Mouse (Mus musculus) myocyte (in vitro differentiated cells): Measurements from ENCODE around the gene Taok2. TPM values are rescaled to one million over a fixed set of nuclear protein-coding genes. Genes with fewer than 3 reads are reported as not detected.

Experiments used
- H3K27me3 ChIP-seq: one replicate; pipeline ENCODE4 v1.6.1; 2011; ENCODE audit not compliant: control insufficient read depth, insufficient read depth, insufficient read length
- H3K36me3 ChIP-seq: one replicate; pipeline ENCODE4 v1.6.1; 2011; ENCODE audit not compliant: control insufficient read depth, insufficient read depth
- H3K4me2 ChIP-seq: one replicate; pipeline ENCODE4 v1.6.1; 2011; ENCODE audit warnings: low read depth, control low read depth
- H3K4me3 ChIP-seq: one replicate; pipeline ENCODE4 v1.5.1; 2011; ENCODE audit warnings: mild to moderate bottlenecking, control low read depth, moderate library complexity
- H3K79me2 ChIP-seq: one replicate; pipeline ENCODE4 v1.6.1; 2011; ENCODE audit not compliant: control insufficient read depth, insufficient read depth
- H3ac ChIP-seq: one replicate; pipeline ENCODE4 v1.6.1; 2011; ENCODE audit not compliant: control insufficient read depth, insufficient read length
- CEBPB ChIP-seq: IDR thresholded peaks from 2 replicates; pipeline ENCODE4 v1.6.1; 2011; ENCODE audit warnings: mild to moderate bottlenecking, moderate library complexity; ENCODE audit not compliant: poor library complexity, insufficient read depth, severe bottlenecking
- E2F4 ChIP-seq: IDR thresholded peaks from one replicate; pipeline ENCODE4 v1.6.1; 2011; ENCODE audit warnings: mild to moderate bottlenecking, control low read depth, moderate library complexity; ENCODE audit not compliant: insufficient read depth
- MAX ChIP-seq: IDR thresholded peaks from one replicate; pipeline ENCODE4 v1.6.1; 2011; ENCODE audit warnings: low read depth, mild to moderate bottlenecking, control low read depth
- MYOD1 ChIP-seq, 3 experiments: IDR thresholded peaks; one replicate each; pipeline ENCODE4 v1.6.1; 2011; ENCODE audit warnings: control low read depth in 2 of 3, low read depth in 2 of 3, mild to moderate bottlenecking in 2 of 3, moderate library complexity in 1 of 3; ENCODE audit not compliant: insufficient read length in 2 of 3, control insufficient read depth in 1 of 3
- MYOG ChIP-seq, 3 experiments: IDR thresholded peaks; one replicate each; pipeline ENCODE4 v1.6.1; 2011; ENCODE audit warnings: control low read depth in 2 of 3, low read depth in 2 of 3, mild to moderate bottlenecking in 2 of 3; ENCODE audit not compliant: insufficient read length in 2 of 3, control insufficient read depth in 1 of 3, insufficient read depth in 1 of 3
- POLR2A ChIP-seq: IDR thresholded peaks from one replicate; pipeline ENCODE4 v1.6.1; 2011; ENCODE audit warnings: low read depth, mild to moderate bottlenecking, control low read depth, moderate library complexity; ENCODE audit not compliant: insufficient read length
- POLR2AphosphoS2 ChIP-seq: IDR thresholded peaks from one replicate; pipeline ENCODE4 v1.6.1; 2011; ENCODE audit warnings: low read depth, control low read depth; ENCODE audit not compliant: insufficient read length
- REST ChIP-seq: IDR thresholded peaks from one replicate; pipeline ENCODE4 v1.6.1; 2011; ENCODE audit warnings: mild to moderate bottlenecking, control low read depth, moderate library complexity; ENCODE audit not compliant: insufficient read depth, insufficient read length
- SRF ChIP-seq: IDR thresholded peaks from one replicate; pipeline ENCODE4 v1.6.1; 2011; ENCODE audit warnings: low read depth; ENCODE audit not compliant: control insufficient read depth, insufficient read length
- TCF12 ChIP-seq: IDR thresholded peaks from one replicate; pipeline ENCODE4 v1.6.1; 2011; ENCODE audit warnings: mild to moderate bottlenecking, control low read depth; ENCODE audit not compliant: poor library complexity, insufficient read depth, severe bottlenecking
- TCF3 ChIP-seq: IDR thresholded peaks from one replicate; pipeline ENCODE4 v1.6.1; 2011; ENCODE audit warnings: low read depth, control low read depth; ENCODE audit not compliant: insufficient read length
- USF1 ChIP-seq: IDR thresholded peaks from one replicate; pipeline ENCODE4 v1.6.1; 2011; ENCODE audit warnings: low read depth, mild to moderate bottlenecking, control low read depth, moderate library complexity
- polyA plus RNA-seq: library from polyadenylated mRNA; unstranded; fragments of >200 nt; fragmentation: generic; extraction: Trizol; gene quantifications from one replicate; pipeline ENCODE4 v1.2.1, GENCODE M21; 2012; ENCODE audit warnings: missing spikeins

Taok2 gene
- polyA plus RNA-seq, 1 experiment, result 26.6 TPM

DNA sequence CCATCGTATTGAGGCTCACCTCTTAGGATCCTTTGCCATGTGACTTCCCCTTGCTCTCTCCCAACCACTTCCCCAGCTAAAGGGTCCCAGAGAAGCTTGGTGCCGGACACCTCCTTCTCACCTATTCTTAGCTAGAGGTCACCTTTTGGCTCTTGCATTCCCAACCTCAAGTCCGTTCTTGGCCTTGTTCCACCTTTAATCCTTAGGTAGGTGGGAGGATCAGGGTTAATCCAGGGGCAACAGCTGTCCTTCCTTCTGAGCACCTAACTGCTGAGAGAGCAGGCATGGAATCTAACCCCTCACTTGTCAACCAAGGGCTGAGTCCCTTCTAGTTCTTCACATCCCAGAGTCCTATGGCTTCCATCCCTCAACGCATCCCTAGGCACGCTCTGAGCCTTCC is 58.6 kb downstream of the Taok2 start:
- H3K4me3 ChIP-seq, result no peak overlapping the region
- no peaks in the 10 kb centered on the region for H3K36me3 ChIP-seq
- H3K79me2 ChIP-seq, result no peaks in the 10 kb centered on the region
- TF ChIP-seq POLR2AphosphoS2 (no peak), MYOG (IDR thresholded peaks at IDR 0.05; ENCODE audit: control insufficient read depth in 1 of 3, insufficient read depth in 1 of 3, insufficient read length in 2 of 3, low read depth in 2 of 3) (no peak), TCF12 (no peak), E2F4 (no peak), TCF3 (no peak), MYOD1 (IDR thresholded peaks at IDR 0.05; ENCODE audit: control insufficient read depth in 1 of 3, insufficient read length in 2 of 3, low read depth in 2 of 3) (no peak)
- H3ac ChIP-seq, result no peak overlapping the region
- H3K4me2 ChIP-seq, result no peak overlapping the region
- peaks cover 77% of the 10 kb centered on the region for H3K27me3 ChIP-seq

DNA sequence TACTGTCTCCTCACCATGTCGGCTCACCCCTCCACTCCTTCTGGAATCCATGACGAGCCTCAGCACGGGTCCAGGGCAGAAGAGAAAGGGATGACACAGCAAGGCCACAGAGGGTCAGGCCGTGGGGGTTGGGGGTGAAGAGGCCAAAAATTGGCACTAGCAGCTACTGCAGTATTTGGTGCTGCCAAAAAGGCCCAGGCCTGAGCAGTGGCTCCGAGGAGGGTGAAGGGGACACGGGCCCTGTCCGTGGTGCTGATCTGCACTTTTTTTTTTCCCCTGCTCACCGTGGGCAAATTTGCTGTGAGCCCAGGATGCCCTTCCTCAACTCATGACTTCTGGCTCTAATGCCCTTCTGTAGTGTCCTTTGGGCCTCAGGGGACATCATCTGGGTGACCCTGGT is 59.1 kb downstream of the Taok2 start:
- Histone ChIP-seq H3K4me2 (no peak overlapping the region), H3K27me3 (peaks cover 73% of the 10 kb centered on the region), H3K36me3 (no peaks in the 10 kb centered on the region), H3K79me2 (no peaks in the 10 kb centered on the region), H3ac (no peak overlapping the region), H3K4me3 (no peak overlapping the region)
- TF ChIP-seq MAX, result no peak
- TF ChIP-seq REST, result peak; percentile 86
- TF ChIP-seq SRF, result no peak
- no peak for TF ChIP-seq E2F4

DNA sequence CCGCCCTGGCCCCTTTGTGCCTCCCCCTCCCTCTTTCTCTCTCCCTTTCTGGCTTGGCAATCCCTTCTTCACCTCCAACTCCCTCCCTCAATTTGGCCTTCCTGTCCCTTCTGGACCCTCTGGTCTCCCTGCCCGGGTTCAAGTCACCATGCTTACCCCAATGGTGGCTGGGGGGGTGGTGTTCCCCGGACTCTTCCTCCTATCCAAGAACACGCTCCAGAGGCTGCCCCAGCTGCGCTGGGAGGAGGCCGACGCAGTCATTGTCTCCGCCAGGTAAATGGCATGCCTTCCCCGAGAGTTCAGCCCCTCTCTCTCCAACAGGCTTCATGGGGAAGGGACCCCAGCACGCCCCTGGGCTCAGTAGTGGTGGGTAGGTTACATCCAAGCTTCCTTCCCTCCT is 60.6 kb downstream of the Taok2 start:
- no peak for TF ChIP-seq TCF3
- TF ChIP-seq SRF, result no peak
- TF ChIP-seq MYOD1 (IDR thresholded peaks at IDR 0.05; ENCODE audit: control insufficient read depth in 1 of 3, insufficient read length in 2 of 3, low read depth in 2 of 3), result no peak
- no peak for TF ChIP-seq REST
- no peak for TF ChIP-seq USF1
- TF ChIP-seq MAX, result no peak
- TF ChIP-seq MYOG (IDR thresholded peaks at IDR 0.05; ENCODE audit: control insufficient read depth in 1 of 3, insufficient read depth in 1 of 3, insufficient read length in 2 of 3, low read depth in 2 of 3), result no peak
- Histone ChIP-seq H3K4me3 (no peak overlapping the region), H3K36me3 (no peaks in the 10 kb centered on the region), H3K27me3 (peaks cover 59% of the 10 kb centered on the region), H3K4me2 (no peak overlapping the region), H3K79me2 (no peaks in the 10 kb centered on the region), H3ac (no peak overlapping the region)

DNA sequence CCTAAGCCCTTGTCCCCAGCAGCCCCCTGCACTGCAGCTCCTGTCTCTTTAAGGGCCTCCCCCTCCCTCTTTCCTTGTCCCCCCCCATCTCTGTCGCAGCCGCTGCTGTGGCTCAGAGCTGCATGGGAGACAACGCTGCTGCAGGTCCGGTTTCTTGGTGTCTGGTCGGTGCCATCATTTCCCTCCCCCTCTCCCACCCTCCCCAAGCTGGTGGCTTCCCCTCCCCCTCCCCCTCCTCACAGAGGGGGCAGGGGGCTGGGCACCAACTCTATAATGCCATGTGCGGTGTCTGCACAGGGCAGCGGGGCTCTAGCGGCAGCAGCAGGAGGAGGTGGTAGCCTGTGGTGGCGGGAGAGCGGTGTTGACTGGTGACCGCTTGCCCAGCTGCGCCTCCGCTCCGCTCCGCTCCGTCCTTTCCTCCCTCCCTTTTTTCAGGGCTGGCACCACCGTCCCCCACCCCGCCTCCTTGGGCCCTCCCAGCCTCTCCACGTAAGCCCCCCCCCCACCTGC is 61.2 kb downstream of the Taok2 start:
- peaks cover 52% of the 10 kb centered on the region for H3K27me3 ChIP-seq
- TF ChIP-seq MYOG (IDR thresholded peaks at IDR 0.05; ENCODE audit: control insufficient read depth in 1 of 3, insufficient read depth in 1 of 3, insufficient read length in 2 of 3, low read depth in 2 of 3), result no peak
- TF ChIP-seq POLR2AphosphoS2, result no peak
- TF ChIP-seq MYOD1 (IDR thresholded peaks at IDR 0.05; ENCODE audit: control insufficient read depth in 1 of 3, insufficient read length in 2 of 3, low read depth in 2 of 3), result no peak
- TF ChIP-seq TCF12, result no peak
- no peak for TF ChIP-seq REST
- TF ChIP-seq MAX, result no peak
- TF ChIP-seq POLR2A, result no peak

DNA sequence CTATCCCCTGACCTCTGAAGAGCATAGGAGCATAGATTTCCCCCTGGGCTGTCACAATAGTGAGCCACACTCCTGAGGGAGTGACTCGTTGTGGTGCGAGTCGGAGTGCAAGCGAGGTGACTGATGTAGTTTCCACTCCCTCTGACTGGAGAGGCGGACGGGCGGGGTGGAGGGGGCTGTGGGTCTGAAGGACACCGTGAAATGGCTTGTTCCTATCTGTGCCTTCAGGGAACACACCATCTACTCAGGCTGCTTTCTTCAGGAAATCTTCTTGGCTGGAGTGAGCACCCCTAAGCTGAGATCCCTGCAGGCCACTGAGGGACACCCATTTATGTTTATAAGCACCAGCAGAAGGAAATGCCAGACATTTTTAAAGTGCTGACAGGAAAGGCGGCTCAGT is 61.8 kb downstream of the Taok2 start:
- Histone ChIP-seq H3K27me3 (peaks cover 51% of the 10 kb centered on the region), H3K36me3 (no peaks in the 10 kb centered on the region), H3K4me3 (no peak overlapping the region), H3K79me2 (no peaks in the 10 kb centered on the region), H3K4me2 (no peak overlapping the region), H3ac (no peak overlapping the region)
- TF ChIP-seq MYOG (IDR thresholded peaks at IDR 0.05; ENCODE audit: control insufficient read depth in 1 of 3, insufficient read depth in 1 of 3, insufficient read length in 2 of 3, low read depth in 2 of 3) (no peak), MAX (no peak), POLR2A (no peak)

More for the DNA sequence above, 61.2 kb downstream of the Taok2 start:
- Histone ChIP-seq H3ac (no peak overlapping the region), H3K4me2 (no peak overlapping the region), H3K4me3 (no peak overlapping the region), H3K36me3 (no peaks in the 10 kb centered on the region), H3K79me2 (no peaks in the 10 kb centered on the region)

DNA sequence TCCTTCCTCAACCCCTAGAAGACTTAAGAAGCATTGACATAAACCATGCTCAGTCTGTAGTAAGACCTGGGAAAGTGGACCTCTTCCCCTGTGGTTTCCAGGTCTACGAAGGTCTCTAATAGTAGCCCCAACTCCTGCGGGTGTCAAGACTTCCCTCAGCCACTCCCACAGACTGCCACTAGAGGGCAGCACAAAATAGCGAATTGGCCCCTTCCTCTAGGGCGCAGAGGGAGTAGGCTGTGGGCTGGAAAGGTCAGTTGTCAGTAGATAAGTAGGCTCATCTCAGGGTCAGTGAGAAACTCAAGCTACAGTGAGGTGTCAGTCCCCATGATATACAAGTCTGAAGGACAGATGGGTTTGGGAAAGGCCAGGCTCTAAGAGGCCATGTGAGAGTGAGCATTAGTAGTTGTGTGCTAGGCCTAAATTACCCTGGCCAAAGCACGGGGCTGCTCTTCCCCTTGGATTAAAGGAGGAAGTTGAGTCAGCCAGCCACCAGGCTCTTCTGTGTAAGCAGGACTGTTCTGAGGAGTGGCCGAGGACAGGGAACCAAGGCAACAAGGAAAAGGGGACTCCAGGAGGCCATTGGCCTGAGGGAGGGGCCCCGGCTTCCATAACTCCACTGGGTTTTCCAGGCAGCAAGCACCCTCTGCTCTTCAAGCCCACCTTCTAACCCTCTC is 62.5 kb downstream of the Taok2 start:
- no peaks in the 10 kb centered on the region for H3K36me3 ChIP-seq
- H3K27me3 ChIP-seq, result peaks cover 43% of the 10 kb centered on the region
- TF ChIP-seq SRF, result no peak
- TF ChIP-seq MAX, result no peak
- TF ChIP-seq CEBPB, result no peak
- no peak for TF ChIP-seq POLR2AphosphoS2
- TF ChIP-seq POLR2A, result no peak
- TF ChIP-seq TCF3, result no peak
- no peak for TF ChIP-seq E2F4
- no peak for TF ChIP-seq MYOD1 (IDR thresholded peaks at IDR 0.05; ENCODE audit: control insufficient read depth in 1 of 3, insufficient read length in 2 of 3, low read depth in 2 of 3)
- TF ChIP-seq USF1, result no peak
- no peak for TF ChIP-seq REST
- no peak for TF ChIP-seq MYOG (IDR thresholded peaks at IDR 0.05; ENCODE audit: control insufficient read depth in 1 of 3, insufficient read depth in 1 of 3, insufficient read length in 2 of 3, low read depth in 2 of 3)
- TF ChIP-seq TCF12, result no peak
- no peak overlapping the region for H3K4me3 ChIP-seq
- no peak overlapping the region for H3ac ChIP-seq
- no peak overlapping the region for H3K4me2 ChIP-seq
- no peaks in the 10 kb centered on the region for H3K79me2 ChIP-seq
